Mouse (Mus musculus) embryonic stem cell, embryonic (primary cell): ENCODE measurements around the gene Rnf13.

Source experiments
- CTCF ChIA-PET, 4 experiments: fragments of 300-600 bp in 2 of 4; fragments of 350-600 bp in 2 of 4; sonication (Branson Sonifier 250); formaldehyde crosslinking; loops; one replicate each; lab custom pipeline; 2022; ENCODE audit warnings: inconsistent platforms in 2 of 4; lab: Charles Lee
- POLR2A ChIA-PET, 4 experiments: fragments of 300-600 bp in 2 of 4; fragments of 350-600 bp in 2 of 4; sonication (Branson Sonifier 250); formaldehyde crosslinking; loops; one replicate each; lab custom pipeline; 2022; ENCODE audit warnings: antibody characterized with exemption in 4 of 4, inconsistent platforms in 1 of 4; lab: Charles Lee

The Rnf13 gene

GRCm38 (mm10) chr3:57833585-57833984 lies 97.7 kb downstream of the Rnf13 start:
- CTCF ChIA-PET: no interaction called here
- POLR2A ChIA-PET: interaction anchor here in 1 of 4 experiments (1.6 kb wide), 1 partner anchor 18 kb away, joined by 4 read pairs; no protein-coding TSS in a partner anchor

- CTCF ChIA-PET: no interaction called here
- POLR2A ChIA-PET: interaction anchor here in 1 of 4 experiments (0.9 kb wide), 1 partner anchor 170 kb away, joined by 3 read pairs; no protein-coding TSS in a partner anchor
Measured at GRCm38 (mm10) chr3:57836911-57837310, 101.0 kb downstream of the Rnf13 start.

- ChIA-PET CTCF (interaction anchor here in 3 of 4 experiments (0.6 to 1.7 kb wide), 5 partner anchors 176 to 316 kb away, joined by 3 to 6 read pairs (median 4); no protein-coding TSS in a partner anchor), POLR2A (no interaction called here)
Measured at GRCm38 (mm10) chr3:57843775-57844174, 107.9 kb downstream of the Rnf13 start.

GRCm38 (mm10) chr3:57845786-57846661 lies 110.2 kb downstream of the Rnf13 start:
- ChIA-PET CTCF (no interaction called here), POLR2A (interaction anchor here in 1 of 4 experiments (0.6 to 1.6 kb wide), 2 partner anchors 20 to 81 kb away, joined by 5 to 6 read pairs; no protein-coding TSS in a partner anchor)

- ChIA-PET POLR2A (interaction anchor here in 1 of 4 experiments (1.6 kb wide), 1 partner anchor 21 kb away, joined by 5 read pairs; no protein-coding TSS in a partner anchor), CTCF (interaction anchor here in 2 of 4 experiments (0.6 kb wide), 3 partner anchors 26 to 1165 kb away, joined by 3 to 5 read pairs (median 3); no protein-coding TSS in a partner anchor)
Measured at GRCm38 (mm10) chr3:57846662-57846911, 110.7 kb downstream of the Rnf13 start.

- ChIA-PET CTCF (interaction anchor here in 3 of 4 experiments (0.6 to 1.0 kb wide), 5 partner anchors 26 to 1165 kb away, joined by 3 to 5 read pairs (median 3); no protein-coding TSS in a partner anchor), POLR2A (interaction anchor here in 2 of 4 experiments (0.6 to 1.6 kb wide), 5 partner anchors 21 to 1943 kb away, joined by 3 to 5 read pairs (median 3); no protein-coding TSS in a partner anchor)
Measured at GRCm38 (mm10) chr3:57846912-57847759, 111.3 kb downstream of the Rnf13 start.

GRCm38 (mm10) chr3:57847760-57848185 lies 111.9 kb downstream of the Rnf13 start, which contains the start of gene Pfn2:
TSS of gene Pfn2 (minus strand) at chr3:57848079.
- CTCF ChIA-PET: interaction anchor here in 2 of 4 experiments (0.6 to 1.0 kb wide), 3 partner anchors 111 to 312 kb away, joined by 3 to 5 read pairs (median 4); no protein-coding TSS in a partner anchor
- POLR2A ChIA-PET: interaction anchor here in 2 of 4 experiments (0.6 to 1.6 kb wide), 4 partner anchors 22 to 1942 kb away, joined by 3 to 5 read pairs (median 3); no protein-coding TSS in a partner anchor

- CTCF ChIA-PET: no interaction called here
Measured at GRCm38 (mm10) chr3:57882945-57883344, 147.1 kb downstream of the Rnf13 start.

More at GRCm38 (mm10) chr3:57882945-57883344, 147.1 kb downstream of the Rnf13 start:
- POLR2A ChIA-PET: no interaction called here
